Mouse (Mus musculus) megakaryocyte-erythroid progenitor cell, adult 5-6 weeks (primary cell): ENCODE results near the gene Calm3. TPM values are rescaled to one million over a fixed set of nuclear protein-coding genes. Genes with fewer than 3 reads are reported as not detected.
"Not testable (repeated sequence)": the region's sequence is repeated elsewhere in the genome, so short reads cannot be mapped to it uniquely, and the experiment has no call there.

Source experiments
- ATAC-seq: replicated peaks from 2 replicates; pipeline ENCODE4 v1.8.0; 2016; ENCODE audit warnings: mild to moderate bottlenecking, inconsistent platforms; ENCODE audit not compliant: severe bottlenecking, poor library complexity, low FRiP score, low TSS enrichment
- total RNA-seq, 2 experiments: library from RNA; stranded (forward) in 1 of 2; stranded (reverse) in 1 of 2; fragments of 200-1000, 215-1000 nt in 1 of 2; fragments of >200 nt in 1 of 2; fragmentation: Nextera tagmentation in 1 of 2; gene quantifications; 2 replicates each; pipeline ENCODE4 v1.2.3; 2014 to 2017

The Calm3 gene
- 291 and 377 TPM in 2 replicates for total RNA-seq (2014; fragmentation: Nextera tagmentation)
- total RNA-seq (2017) = 512 and 515 TPM in 2 replicates

- peak; percentile 80 for ATAC-seq
Observed at GRCm38 (mm10) chr7:16924037-16924834, at the start of gene Calm3. Gene Calm3, minus strand, starts transcription at chr7:16924114.

DNA sequence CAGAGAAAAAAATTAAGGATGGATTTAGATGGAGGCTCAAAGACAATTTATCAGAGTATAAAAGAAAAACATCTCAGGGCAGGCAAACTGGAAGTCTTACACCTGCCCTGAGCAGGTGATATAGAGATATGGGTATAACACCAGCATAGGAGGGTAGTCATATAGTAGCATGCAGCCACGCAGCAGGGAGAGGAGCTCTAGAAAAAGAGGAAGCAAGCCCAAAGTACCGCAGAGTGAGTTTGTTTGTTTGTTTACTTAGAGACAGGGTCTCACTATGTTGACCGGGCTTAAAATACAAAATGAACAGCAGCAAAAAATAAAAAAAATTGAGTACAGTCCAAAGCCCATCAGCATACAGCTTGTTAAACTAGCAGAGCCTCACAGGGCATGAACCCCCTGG, 47.2 kb upstream of the Calm3 start:
- no peak for ATAC-seq

GRCm38 (mm10) chr7:16968414-16968813, 44.5 kb upstream of the Calm3 start:
- ATAC-seq = no peak

- ATAC-seq = no peak
Observed at GRCm38 (mm10) chr7:16961678-16962077, 37.8 kb upstream of the Calm3 start.

DNA sequence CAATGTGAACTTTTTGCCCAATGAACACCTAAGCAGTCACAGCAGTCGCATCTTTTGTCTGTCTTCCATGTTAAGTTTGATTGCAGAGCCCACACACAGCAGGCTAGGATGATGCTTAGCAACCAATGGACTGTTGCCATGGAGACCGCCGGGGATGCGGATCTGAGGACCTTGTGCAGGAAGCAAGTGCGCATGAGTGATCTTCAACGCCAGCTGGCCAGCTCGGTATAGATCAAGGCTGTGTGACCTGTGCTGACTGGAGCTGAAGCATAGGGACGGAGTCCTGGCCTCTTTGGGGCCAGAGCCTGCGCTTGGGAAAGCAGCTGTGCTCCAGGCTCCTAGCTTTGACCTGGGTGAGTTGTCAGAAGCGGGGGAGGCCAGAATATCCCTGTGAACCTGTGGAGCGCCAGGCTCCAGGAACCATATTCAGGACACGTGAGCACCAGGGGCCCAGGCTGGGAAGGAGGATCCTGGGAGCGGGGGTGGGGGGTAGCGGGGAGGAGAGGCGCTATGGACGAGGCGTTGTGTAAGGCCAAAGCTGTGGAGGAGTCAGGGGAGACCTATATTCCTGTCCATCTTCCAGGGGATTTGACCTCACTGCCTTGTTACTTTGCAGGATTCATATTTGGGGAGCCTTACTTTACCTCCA, 35.7 kb upstream of the Calm3 start, which contains the start of gene Pnmal1:
TSS of gene Pnmal1 (plus strand) at position 141 of the 649 bp plus-strand sequence.
- ATAC-seq = no peak

- no peak for ATAC-seq
Observed at GRCm38 (mm10) chr7:16956410-16957265, 32.7 kb upstream of the Calm3 start.

DNA sequence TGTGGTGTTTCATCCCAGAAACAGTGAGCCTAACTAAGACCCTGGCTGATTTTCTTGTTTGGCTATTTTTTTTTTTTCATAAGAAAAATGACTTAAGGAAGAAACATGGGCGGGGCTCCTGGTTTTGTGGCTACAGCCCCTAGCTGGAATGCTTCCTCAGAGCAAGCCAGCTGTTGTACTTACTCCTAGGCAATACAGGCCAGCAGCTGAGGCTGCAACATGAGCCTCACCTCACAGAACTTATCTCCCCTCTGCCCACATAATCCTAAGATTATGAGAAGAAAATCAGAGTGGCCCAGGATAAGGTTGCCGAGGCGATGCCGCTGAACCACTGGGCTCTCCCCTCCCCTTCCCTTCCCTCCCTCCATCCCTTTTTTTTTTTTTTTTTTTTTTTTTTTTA, 31.8 kb upstream of the Calm3 start:
- no peak for ATAC-seq

DNA sequence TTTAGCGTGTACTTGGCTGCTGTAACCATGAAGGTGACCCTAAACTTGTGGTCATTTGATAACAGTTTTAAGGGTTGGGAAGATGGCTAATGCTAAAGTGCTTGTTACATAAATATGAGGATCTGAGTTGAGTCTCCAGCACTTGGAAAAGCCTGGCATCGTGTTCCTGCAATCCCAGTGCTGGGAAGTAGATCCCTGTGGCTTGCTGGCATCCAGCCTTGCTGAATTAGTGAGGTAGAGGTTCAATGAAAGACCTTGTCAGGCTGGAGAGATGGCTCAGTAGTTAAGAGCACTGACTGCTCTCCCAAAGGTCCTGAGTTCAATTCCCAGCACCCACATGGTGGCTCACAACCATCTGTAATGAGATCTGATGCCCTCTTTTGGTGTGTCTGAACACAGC, 29.9 kb upstream of the Calm3 start:
- ATAC-seq = not testable (repeated sequence)

- ATAC-seq = peak; percentile 88
Observed at GRCm38 (mm10) chr7:16950861-16951635, 27.1 kb upstream of the Calm3 start.

DNA sequence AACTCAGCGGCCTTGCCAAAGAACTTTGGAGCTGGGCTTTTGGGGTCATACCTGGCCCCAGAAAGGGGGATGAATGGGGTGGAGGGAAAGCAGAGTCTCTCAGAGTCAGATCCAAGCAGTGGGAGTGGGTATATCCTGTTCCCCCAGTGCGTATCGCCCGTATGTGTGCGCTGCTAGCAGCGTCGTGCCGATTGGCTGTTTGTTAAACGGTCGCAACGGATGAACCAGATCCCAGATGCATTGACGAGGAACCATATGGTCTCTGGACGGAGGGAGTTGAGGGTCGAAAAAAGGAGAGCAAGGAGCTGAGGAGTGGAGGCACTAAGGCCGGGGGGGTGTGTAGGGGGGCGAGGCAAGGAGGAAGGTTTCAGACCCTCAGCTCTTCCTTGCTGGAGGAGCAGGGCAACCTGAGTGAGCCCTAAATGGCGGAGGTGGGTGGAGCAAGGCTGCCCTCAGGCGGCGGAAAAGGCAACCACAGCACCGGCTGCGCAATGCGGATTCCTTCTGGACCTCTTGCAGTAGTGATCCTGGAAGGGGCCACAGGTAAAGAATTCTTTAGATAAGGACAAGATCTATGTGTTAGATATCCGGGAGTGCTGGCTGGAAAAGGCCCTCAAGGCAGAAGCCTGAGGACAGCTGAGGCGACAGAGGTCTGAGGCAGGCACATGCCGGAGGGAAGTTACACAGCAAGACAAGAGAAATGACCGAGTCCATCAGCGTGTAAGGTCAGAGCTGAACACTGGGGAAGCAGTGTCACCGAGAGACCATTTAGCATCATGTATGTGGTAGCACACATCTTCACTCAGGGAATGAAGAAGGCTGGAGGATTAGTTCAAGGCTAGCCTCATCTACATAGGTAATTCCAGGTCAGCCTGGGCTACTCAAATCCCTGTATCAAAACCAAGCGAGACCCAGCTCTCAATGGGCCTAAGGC, 26.3 kb upstream of the Calm3 start:
- ATAC-seq = peak; percentile 72

- no peak for ATAC-seq
Observed at GRCm38 (mm10) chr7:16948923-16949458, 25.1 kb upstream of the Calm3 start.

DNA sequence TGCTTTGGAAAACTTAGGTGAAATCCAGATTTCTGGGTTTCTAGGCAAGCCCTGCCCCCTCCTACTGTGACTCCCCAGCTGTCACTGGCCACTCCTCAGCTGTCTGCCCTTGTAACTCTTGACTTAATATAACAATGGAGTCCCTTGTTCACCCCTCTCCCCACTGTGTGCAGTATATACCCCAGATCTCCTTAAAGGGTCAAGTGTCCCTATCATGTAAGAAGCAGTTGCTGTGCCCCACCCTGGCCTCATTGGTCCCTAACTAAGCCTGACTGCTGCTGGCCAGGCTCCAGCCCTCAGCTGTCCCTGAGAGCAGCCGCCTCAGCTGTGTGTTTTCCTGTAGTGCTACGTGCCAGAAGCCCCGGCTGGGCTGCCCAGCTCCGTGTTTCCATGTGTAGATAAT, 24.0 kb upstream of the Calm3 start:
- ATAC-seq = no peak

DNA sequence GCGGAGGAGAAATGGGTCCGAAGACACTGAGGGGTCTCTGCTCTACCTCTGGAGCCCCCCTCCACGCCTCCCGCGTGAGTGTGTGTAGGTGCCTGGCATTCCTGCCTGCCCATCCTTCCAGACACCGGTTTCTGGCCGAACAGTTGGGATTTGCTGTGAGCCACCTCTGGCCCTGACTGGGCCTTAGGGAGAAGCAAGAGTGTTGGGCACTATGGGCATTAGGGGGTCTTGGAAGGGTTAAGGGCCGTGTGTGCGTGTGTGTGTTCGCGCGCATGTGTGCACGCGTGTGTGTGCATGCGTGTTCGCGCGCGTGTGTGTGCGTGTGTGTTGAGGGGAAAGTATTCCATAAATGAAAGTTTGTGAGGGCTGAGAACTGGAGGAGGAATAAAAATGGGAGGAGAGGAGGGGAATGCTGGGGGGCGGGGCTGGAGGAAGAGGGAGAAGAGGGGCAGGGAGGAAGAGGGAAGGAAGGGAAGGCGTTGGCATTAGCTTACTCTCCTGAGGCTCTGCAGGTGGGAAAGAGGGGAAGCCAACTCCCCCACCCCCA, 23.5 kb upstream of the Calm3 start:
- ATAC-seq = no peak

GRCm38 (mm10) chr7:16946441-16947348, 22.8 kb upstream of the Calm3 start:
- ATAC-seq = no peak

DNA sequence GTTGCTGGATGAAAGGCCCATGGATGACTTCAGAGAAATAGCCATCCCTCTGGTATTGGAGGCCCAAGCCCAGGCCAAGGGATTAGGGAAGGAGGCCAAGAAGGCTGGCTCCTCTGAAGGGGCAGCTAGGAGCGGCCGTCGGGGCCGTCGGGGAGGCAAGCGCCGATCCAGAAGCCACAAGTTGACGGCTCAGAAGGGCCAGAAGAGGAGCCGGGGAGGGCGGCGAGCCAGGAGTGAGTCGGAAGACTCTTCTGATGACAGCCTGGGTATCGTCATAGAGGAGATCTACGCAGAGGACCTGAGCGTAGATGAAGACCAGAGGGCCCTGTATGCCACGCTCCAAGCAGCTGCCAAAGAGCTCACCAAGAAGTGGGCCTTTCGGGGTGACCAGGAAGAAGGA, 21.5 kb upstream of the Calm3 start:
- no peak for ATAC-seq

DNA sequence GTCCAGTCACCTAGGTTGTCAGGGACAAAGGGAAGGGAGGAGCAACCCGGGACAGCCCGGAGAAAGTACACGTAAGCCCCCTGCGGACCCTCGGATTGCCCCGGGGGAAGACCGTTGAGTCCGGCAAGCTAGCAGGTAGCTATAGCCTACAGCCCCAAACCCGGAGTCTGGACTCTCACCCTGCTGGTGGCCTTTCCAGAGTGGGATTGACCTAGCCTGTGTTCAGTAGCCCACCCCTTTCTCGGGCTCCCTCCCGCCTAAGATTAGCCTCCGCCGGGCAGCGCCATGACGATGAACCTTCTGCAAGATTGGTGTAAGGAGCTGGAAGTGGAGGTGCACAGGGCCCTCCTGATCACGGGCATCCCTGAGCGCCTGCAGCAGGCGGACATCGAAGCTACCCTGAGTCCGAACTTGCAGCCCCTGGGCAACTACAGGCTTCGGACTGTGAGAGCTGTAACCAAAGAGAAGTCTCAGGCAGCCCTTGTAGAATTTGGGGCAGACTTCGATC, 20.9 kb upstream of the Calm3 start:
- ATAC-seq = no peak
